Mouse (Mus musculus): ENCODE data around the gene Gm20695.

The Gm20695 gene

DNA sequence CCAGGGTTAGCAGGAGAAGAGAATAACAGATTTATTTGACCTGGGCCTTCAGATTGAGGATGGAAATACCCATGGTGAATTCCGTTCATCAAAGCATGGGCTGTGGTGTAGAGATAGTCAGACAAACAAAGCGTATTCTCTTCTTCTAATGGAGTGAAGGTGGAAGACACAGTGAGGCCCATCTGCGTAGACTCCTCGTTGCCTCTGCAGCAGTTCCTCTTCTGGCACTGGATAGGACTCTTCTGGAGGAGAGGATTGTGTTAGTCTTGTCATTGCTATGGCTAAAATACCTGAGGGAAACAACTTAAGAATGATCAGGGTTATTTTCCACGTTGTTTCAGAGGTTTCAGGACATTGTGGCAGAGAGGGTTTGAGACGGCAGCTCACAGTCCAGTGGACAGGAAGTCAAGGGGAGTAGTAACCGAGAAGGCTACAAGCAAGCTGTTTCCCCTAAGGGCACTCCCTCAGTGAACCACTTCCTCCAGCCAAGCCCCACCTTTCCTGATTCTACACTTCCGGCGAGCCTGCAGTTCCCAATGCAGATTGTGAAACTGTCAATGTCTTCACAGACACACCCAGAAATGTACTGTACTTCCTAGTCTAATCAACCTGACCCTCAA is 10.8 kb downstream of the Gm20695 start:
- no peak for DNase-seq (ENCODE audit: low spot score in 2 of 2)

DNA sequence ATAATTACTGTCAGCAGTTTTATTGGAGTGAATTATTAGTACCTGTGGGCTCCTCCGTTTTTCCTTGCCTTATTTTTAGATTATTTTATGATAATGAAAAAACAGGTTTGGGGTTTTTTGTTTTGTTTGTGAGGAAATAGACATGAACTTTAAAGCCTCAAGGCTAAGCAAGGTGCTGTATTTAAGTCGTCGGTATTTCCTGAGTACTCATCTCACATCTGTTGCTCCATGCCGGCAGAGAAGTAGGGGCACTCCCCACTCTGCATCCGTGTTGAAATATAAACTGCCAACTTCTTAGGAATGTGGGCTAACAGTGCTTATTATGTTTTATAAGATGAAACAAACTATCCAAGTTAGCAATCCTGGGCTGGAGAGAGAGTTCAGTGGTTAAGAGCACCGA is 11.6 kb downstream of the Gm20695 start:
- DNase-seq (ENCODE audit: low spot score in 2 of 2) = no peak

- DNase-seq (ENCODE audit: low spot score in 2 of 2) = no peak
These were observed 12.1 kb downstream of the Gm20695 start for GRCm38 (mm10) chr16:3896553-3896952.

- no peak for DNase-seq (ENCODE audit: low spot score in 2 of 2)
These were observed 23.0 kb downstream of the Gm20695 start for GRCm38 (mm10) chr16:3907471-3907870.

DNA sequence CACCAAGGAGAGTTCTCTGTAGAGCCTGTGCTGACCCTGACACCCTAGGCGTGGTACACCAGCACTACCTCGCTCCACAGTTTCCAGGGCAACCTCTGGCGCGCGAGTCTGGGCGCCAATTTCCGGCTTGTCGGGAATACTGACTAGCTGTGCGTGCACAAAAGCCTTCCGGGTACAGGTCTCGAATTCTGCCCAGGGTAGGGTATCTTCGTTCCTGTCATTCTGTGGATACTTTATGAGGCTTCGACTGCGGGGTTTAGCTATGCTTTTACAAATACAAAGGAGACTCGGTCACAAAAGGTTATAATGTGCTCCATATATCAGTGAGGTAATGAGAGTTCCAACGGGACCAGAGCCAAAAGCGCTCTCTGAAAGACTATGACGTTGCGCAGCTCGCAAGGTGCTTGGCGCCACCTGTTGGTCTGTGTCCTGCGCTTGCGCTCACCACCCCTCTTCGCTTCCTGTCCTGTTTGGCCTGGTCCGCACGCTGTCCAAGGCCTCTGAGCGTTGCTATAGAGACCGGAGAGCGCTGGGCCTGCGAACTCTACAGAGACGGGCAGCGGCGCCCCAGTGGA is 24.2 kb downstream of the Gm20695 start, which contains the start of the genes 1700037C18Rik and Cluap1:
TSS of gene 1700037C18Rik (minus strand) at position 153 of the 575 bp plus-strand sequence.
TSS of gene Cluap1 (plus strand) at position 265 of the 575 bp plus-strand sequence.
- DNase-seq (ENCODE audit: low spot score in 2 of 2) = peak; percentile 82 to 90

- DNase-seq (ENCODE audit: low spot score in 2 of 2) = no peak
These were observed 24.7 kb downstream of the Gm20695 start for GRCm38 (mm10) chr16:3909118-3909517.

DNA sequence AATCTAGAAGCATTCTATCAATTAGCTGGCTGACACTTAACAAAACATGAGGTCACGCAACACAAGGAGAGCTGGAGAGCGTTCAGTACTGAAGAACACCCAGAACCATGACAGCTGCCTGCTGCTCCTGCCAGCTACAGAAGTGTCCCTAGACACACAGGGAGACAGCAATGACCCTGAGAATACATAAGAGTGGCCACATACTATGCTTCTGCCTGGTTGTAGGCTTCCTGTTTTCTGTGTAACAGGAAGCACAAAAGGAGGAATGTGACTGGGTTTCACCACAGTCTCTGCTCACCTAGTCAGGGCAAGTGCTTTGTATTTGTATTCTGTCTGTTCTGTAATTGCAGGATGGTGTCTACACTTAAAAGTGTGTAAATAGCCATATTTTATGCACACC is 36.3 kb downstream of the Gm20695 start:
- DNase-seq (ENCODE audit: low spot score in 2 of 2) = no peak

- no peak for DNase-seq (ENCODE audit: low spot score in 2 of 2)
These were observed 39.1 kb downstream of the Gm20695 start for GRCm38 (mm10) chr16:3923515-3923914.

GRCm38 (mm10) chr16:3923966-3924365 is 39.5 kb downstream of the Gm20695 start:
- no peak for DNase-seq (ENCODE audit: low spot score in 2 of 2)

DNA sequence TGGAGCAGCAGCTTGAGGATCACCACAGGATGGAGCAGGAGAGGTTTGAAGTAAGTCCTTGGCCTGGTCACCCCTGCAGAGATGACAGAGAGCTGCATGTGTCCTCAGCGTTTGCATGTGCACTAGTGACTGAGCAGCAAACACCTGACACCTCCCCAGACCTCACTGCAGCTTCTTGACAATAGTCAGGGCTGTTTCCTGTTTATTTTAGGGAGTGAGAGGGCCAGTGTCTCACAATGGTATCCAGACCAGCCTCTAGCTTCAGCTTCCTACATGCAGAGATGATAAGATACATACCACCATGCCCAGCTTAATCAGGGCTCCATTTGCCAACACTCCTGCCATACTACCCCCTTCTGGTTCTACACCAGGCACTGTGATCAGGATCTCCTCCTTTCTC is 44.1 kb downstream of the Gm20695 start:
- no peak for DNase-seq (ENCODE audit: low spot score in 2 of 2)

DNA sequence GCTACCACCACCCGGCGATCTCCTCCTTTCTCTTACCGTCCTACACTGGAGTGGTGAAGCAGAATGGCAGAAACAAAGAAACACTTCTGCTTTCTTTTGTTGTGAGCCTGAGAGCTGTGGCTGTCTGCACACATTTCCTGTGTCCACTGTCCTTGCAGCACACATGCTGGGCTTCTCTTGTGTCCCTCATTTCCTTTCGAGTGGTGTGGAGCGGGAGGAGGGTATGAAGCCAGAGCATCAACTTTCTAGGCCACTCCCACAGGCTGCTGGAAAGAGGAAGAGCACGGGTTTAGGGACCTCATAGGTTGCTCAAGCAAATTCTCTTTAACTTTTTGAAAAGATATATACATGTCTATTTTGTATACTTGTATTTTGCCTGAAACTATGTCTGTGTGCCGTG is 44.7 kb downstream of the Gm20695 start:
- no peak for DNase-seq (ENCODE audit: low spot score in 2 of 2)

GRCm38 (mm10) chr16:3933536-3933935 is 49.1 kb downstream of the Gm20695 start:
- DNase-seq (ENCODE audit: low spot score in 2 of 2) = no peak

- no peak for DNase-seq (ENCODE audit: low spot score in 2 of 2)
These were observed 49.6 kb downstream of the Gm20695 start for GRCm38 (mm10) chr16:3934091-3934490.

DNA sequence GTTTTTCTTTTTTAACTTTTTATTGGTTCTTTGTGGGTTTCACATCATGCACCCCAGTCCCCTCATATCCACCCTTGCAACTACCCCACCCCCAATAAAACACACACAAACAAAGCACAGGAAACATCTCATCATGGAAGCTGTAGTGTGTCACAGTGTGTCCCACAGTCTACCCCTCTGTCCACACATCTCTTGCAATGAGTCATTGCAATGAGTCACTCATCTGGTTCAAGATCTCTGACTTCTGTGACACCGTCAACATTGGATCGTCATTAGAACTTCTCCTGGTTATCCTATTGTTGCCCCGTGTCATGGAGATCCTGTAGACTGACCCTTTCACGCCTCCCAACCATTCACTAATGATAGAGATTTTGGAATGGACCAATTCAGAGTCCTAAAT is 50.3 kb downstream of the Gm20695 start:
- no peak for DNase-seq (ENCODE audit: low spot score in 2 of 2)

DNA sequence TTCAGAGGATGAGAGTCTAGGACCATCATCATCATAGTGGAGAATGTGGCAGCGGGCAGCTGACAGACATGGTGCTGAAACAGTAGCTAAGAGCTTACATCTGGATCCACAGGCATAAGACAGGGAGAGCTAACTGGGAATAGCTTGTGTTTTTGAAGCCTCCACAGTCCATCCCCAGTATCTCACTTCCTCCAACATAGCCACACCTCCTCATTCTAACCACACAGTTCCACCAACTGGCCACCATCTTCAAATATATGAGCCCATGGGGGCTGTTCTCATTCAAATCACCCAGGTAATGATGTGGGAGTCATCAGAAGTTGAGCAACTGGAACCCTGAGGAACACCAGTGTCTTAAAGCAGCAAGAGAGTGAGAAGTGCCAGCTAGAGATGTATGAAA is 66.7 kb downstream of the Gm20695 start:
- DNase-seq (ENCODE audit: low spot score in 2 of 2) = no peak

DNA sequence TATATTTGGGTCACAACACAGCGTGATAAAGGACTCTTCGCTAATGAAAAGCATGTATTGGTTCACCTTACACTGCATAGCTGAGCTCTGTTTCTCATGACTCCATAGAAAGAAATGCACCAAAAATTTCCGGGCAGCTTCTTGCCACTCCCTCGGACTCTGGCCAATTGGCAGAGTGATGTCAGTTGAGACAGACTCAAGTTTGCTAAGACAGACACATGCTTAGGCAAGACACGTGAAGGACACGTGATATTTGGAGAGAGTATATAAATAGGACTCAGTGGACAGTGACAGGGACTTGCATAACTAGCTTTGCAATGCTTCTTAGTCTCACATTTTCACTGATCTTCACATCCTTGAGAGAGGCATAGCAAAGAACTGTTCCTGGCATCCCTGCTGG is 71.9 kb downstream of the Gm20695 start:
- no peak for DNase-seq (ENCODE audit: low spot score in 2 of 2)

GRCm38 (mm10) chr16:3959261-3959660 is 74.8 kb downstream of the Gm20695 start:
- DNase-seq (ENCODE audit: low spot score in 2 of 2) = no peak

- DNase-seq (ENCODE audit: low spot score in 2 of 2) = no peak
These were observed 80.5 kb downstream of the Gm20695 start for GRCm38 (mm10) chr16:3964990-3965389.

DNA sequence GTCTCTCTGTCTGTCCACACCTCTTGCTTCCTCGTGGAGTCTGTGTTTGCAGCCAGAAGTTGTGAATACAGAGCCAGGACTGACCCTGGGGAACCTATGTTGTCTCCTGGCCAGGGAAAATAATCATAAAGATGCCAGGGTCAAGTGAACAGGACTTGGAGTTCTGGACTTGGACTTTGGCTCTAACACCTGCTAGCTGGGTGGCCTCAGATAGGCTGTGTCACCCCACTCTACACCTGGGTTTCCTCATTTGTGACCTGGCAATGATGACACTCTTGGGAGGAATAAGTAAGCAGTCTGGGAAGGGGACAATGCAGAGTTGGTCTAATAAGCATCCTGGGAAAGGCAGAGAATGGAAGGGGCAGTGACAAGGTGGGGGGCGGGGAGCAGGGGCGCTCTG is 81.1 kb downstream of the Gm20695 start:
- no peak for DNase-seq (ENCODE audit: low spot score in 2 of 2)
